Mouse (Mus musculus): ENCODE measurements around the gene Lce3b. TPM values are rescaled to one million over a fixed set of nuclear protein-coding genes. Genes with fewer than 3 reads are reported as not detected.

The Lce3b gene
- polyA plus RNA-seq, 1 experiment: not detected

GRCm38 (mm10) chr3:92978484-92978883 is 45.7 kb downstream of the Lce3b start:
- no peak for DNase-seq (ENCODE audit: low read depth)
- TF ChIP-seq POLR2A (IDR thresholded peaks at IDR 0.05; ENCODE audit: borderline replicate concordance, extremely low read depth, insufficient read depth, insufficient read length, poor library complexity, severe bottlenecking) (no peak), CTCF (IDR thresholded peaks at IDR 0.05; ENCODE audit: borderline replicate concordance, extremely low read depth, insufficient read depth, insufficient read length) (no peak)

Other genes starting within 250 kb of the Lce3b start
- not detected in 2 replicates for gene Lce1d, start 245.8 kb upstream of the Lce3b start, polyA plus RNA-seq (2012; rRNA removed)
- not detected in 2 replicates for gene Lce1e, start 223.9 kb upstream of the Lce3b start, polyA plus RNA-seq (2012; rRNA removed)
- gene Lce1f, start 212.6 kb upstream of the Lce3b start, polyA plus RNA-seq (2012; rRNA removed): not detected in 2 replicates
- gene Gm38119, start 193.9 kb upstream of the Lce3b start, polyA plus RNA-seq (2012; rRNA removed): not detected in 2 replicates
- gene Lce1g, start 180.6 kb upstream of the Lce3b start, polyA plus RNA-seq (2012; rRNA removed): not detected in 2 replicates
- gene Lce1h, start 167.9 kb upstream of the Lce3b start, polyA plus RNA-seq (2012; rRNA removed): not detected in 2 replicates
- not detected in 2 replicates for gene Lce1i, start 154.1 kb upstream of the Lce3b start, polyA plus RNA-seq (2012; rRNA removed)
- gene Lce1j, start 142.5 kb upstream of the Lce3b start, polyA plus RNA-seq (2012; rRNA removed): not detected in 2 replicates
- gene Lce1k, start 125.1 kb upstream of the Lce3b start, polyA plus RNA-seq (2012; rRNA removed): not detected in 2 replicates
- gene Kprp, start 105.7 kb upstream of the Lce3b start, polyA plus RNA-seq (2012; rRNA removed): not detected in 2 replicates
- gene Lce1l, start 81.7 kb upstream of the Lce3b start, polyA plus RNA-seq (2012; rRNA removed): not detected in 2 replicates
- not detected in 2 replicates for gene 2310050C09Rik, start 62.8 kb upstream of the Lce3b start, polyA plus RNA-seq (2012; rRNA removed)
- gene Lce3a, start 6.7 kb upstream of the Lce3b start, polyA plus RNA-seq (2012; rRNA removed): not detected in 2 replicates
- gene Lce3c, start 11.5 kb downstream of the Lce3b start, polyA plus RNA-seq (2012; rRNA removed): not detected in 2 replicates
- not detected in 2 replicates for gene Lce3d, start 24.4 kb downstream of the Lce3b start, polyA plus RNA-seq (2012; rRNA removed)
- not detected in 2 replicates for gene Lce3e, start 34.1 kb downstream of the Lce3b start, polyA plus RNA-seq (2012; rRNA removed)
- not detected in 2 replicates for gene Lce3f, start 59.2 kb downstream of the Lce3b start, polyA plus RNA-seq (2012; rRNA removed)
- 0.59 and 1.0 TPM in 2 replicates for gene Crct1, start 82.7 kb downstream of the Lce3b start, polyA plus RNA-seq (2012; rRNA removed)
- gene Lce1m, start 86.1 kb downstream of the Lce3b start, polyA plus RNA-seq (2012; rRNA removed): not detected in 2 replicates
- gene Gm4858, start 135.8 kb downstream of the Lce3b start, polyA plus RNA-seq (2012; rRNA removed): not detected in 2 replicates
- not detected in 2 replicates for gene Crnn, start 211.8 kb downstream of the Lce3b start, polyA plus RNA-seq (2012; rRNA removed)